Mouse (Mus musculus) midbrain, postnatal 0 days (tissue): ENCODE measurements around the gene Stk16. TPM values are rescaled to one million over a fixed set of nuclear protein-coding genes. Genes with fewer than 3 reads are reported as not detected.
A peak's percentile ranks its signal among the peaks of the same experiment; 100 is the strongest.

Source experiments
- ATAC-seq: fragments of 200-750 bp; cut with Nextera tagmentation; 2 replicates; pipeline ENCODE4 v1.8.0; 2017; ENCODE audit warnings: moderate number of reproducible peaks, mild to moderate bottlenecking, moderate TSS enrichment, moderate library complexity; ENCODE audit not compliant: low FRiP score
- DNase-seq: peaks from one replicate; pipeline ENCODE4 v3.0.0-alpha.2; 2015; ENCODE audit warnings: low spot score
- H3K27ac ChIP-seq: fragments of 300-500 bp; sonication (generic); 2 replicates; pipeline ENCODE4 v1.5.1; 2014; ENCODE audit warnings: low read depth, mild to moderate bottlenecking, low read length, mixed read lengths
- H3K27me3 ChIP-seq: fragments of 300-500 bp; sonication (generic); 2 replicates; pipeline ENCODE4 v1.6.1; 2014; ENCODE audit warnings: low read length, control low read depth, mixed read lengths; ENCODE audit not compliant: insufficient read depth
- H3K36me3 ChIP-seq: fragments of 300-500 bp; sonication (generic); 2 replicates; pipeline ENCODE4 v1.6.1; 2014; ENCODE audit warnings: low read length, control low read depth, mixed read lengths; ENCODE audit not compliant: insufficient read depth
- H3K4me1 ChIP-seq: fragments of 300-500 bp; sonication (generic); 2 replicates; pipeline ENCODE4 v1.6.1; 2014; ENCODE audit warnings: mild to moderate bottlenecking, control low read depth, antibody characterized with exemption, low read length, mixed read lengths; ENCODE audit not compliant: insufficient read depth
- H3K4me2 ChIP-seq: fragments of 300-500 bp; sonication (generic); 2 replicates; pipeline ENCODE4 v1.6.1; 2014; ENCODE audit warnings: low read depth, mild to moderate bottlenecking, low read length, mixed read lengths; ENCODE audit not compliant: poor library complexity, severe bottlenecking
- H3K4me3 ChIP-seq: fragments of 300-500 bp; sonication (generic); 2 replicates; pipeline ENCODE4 v1.5.1; 2014; ENCODE audit warnings: low read depth, mild to moderate bottlenecking, low read length, moderate library complexity
- H3K9ac ChIP-seq: fragments of 300-500 bp; sonication (generic); replicated peaks from 2 replicates; pipeline ENCODE4 v1.6.1; 2014; ENCODE audit warnings: mild to moderate bottlenecking, low read length, moderate library complexity, mixed read lengths; ENCODE audit not compliant: poor library complexity, severe bottlenecking
- H3K9me3 ChIP-seq: fragments of 300-500 bp; sonication (generic); 2 replicates; pipeline ENCODE4 v1.6.1; 2016; ENCODE audit warnings: low read length, control low read depth
- CTCF ChIP-seq: IDR thresholded peaks from 2 replicates; pipeline ENCODE4 v1.5.1; 2016; ENCODE audit warnings: antibody characterized with exemption, mild to moderate bottlenecking
- WGBS: fragments of 180-500 bp; shearing (Covaris S2); extraction: QIAGEN DNeasy Blood & Tissue Kit; methylation state at CpG from one replicate; pipeline ENCODE4 v1.1.7; 2014; 5-methylcytosine and 5-hydroxymethylcytosine counted together
- polyA plus RNA-seq: library from polyadenylated mRNA; unstranded; fragments of >200 nt; fragmentation: Nextera tagmentation; extraction: Ambion mirVana; gene quantifications from 2 replicates; pipeline ENCODE4 v1.2.1, GENCODE M21; 2015
- total RNA-seq: library from RNA; depleted of rRNA; stranded (reverse); fragments of >200 nt; gene quantifications from 2 replicates; pipeline ENCODE4 v1.2.3, GENCODE M21; 2014

Gene Stk16
- total and polyA plus RNA-seq, 2 experiments from 2014 or later, result 111 to 130 TPM

DNA sequence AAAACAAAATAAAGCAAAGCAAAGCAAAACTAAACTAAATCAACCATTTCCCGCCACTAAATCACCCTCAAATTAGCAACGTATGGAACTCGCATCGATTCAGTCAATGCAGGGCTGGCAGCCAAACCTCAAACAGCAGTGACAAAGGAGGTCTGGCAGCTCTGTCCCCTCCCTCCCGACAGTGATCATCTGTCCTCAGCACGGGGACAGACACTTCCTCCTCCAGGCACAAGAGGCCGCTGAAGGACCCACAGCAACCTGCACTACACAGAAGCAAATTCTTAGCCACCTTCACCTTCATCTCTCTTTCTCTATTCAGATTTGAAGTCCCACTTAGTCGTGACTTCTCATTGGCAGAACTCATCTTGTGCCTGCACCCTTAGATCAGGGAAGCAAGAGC is 24.0 kb downstream of the Stk16 start:
- Histone ChIP-seq H3K9me3 (no peaks in the 10 kb centered on the region), H3K27ac (no peak overlapping the region), H3K4me2 (peak overlapping the region; percentile 12; the same call in 1 of the 2 replicates), H3K27me3 (no peaks in the 10 kb centered on the region), H3K4me3 (no peak overlapping the region), H3K36me3 (peaks cover 6% of the 10 kb centered on the region; the same call in 1 of the 2 replicates), H3K9ac (0 out of 2 replicates have a peak overlapping the region, but pooled peaks have one; percentile 42), H3K4me1 (no peaks in the 10 kb centered on the region)
- peak; percentile 87 for DNase-seq
- TF ChIP-seq CTCF, result peak; percentile 78
- under 1% methylated on average over 8 of the region's 8 CpGs for WGBS
- no peak for ATAC-seq

DNA sequence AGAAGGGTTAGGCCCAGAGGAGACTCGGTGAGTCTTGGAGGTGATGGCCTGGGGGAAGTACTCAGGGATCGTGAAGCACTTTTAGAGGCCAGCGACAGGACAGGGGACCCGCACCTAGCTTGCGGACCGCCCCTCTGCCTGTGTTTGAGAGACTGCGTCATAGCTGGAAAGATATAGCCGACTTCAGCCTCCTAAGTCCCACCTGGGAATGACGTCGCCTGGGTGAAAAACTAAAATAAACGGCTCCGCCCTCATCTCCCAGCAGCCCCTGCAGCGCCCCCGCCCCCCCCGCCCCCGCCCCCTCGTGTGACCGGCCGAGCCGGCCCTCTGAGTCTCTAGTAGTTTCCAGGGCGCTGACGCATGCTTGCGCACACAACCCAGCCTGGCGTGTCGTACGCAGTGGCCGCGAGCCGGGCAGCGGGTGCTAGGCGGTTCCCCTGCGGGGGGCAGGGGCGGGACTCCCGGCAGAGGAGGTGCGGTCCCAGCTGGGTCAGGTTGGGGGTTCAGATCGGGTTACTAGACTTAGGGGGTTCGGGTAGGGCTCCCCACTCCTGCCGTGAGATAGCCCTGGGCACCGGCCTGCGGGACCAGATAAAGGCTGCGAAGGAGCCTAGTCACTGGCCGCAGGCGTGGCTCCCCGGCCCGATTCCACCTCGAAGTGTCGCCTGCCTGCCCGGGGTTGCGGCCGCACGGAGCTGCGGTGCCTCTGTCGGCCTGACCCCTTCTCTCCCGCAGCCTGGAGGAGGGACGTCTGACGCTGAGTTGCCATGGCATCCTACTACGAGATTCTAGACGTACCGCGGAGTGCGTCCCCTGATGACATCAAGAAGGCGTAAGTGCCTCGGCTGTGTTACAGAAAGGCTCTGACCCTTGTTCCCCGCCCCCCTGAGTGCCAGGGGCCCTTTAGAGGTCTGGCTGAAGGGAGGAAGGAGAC is 25.7 kb downstream of the Stk16 start, which contains the start of gene Dnajb2:
Dnajb2 (plus strand) TSS at position 290 of the 934 bp plus-strand sequence.
- ATAC-seq (peak; percentile 87), DNase-seq (peak; percentile 84)
- no peaks in the 10 kb centered on the region for H3K27me3 ChIP-seq
- H3K4me1 ChIP-seq, result no peaks in the 10 kb centered on the region
- TF ChIP-seq CTCF, result no peak
- no peaks in the 10 kb centered on the region for H3K9me3 ChIP-seq
- under 1% methylated on average over 64 of the region's 64 CpGs for WGBS
- H3K4me2 ChIP-seq, result peak within 1 kb of the TSS; percentile 80
- peak within 1 kb of the TSS; percentile 72 for H3K4me3 ChIP-seq
- H3K9ac ChIP-seq, result peak within 1 kb of the TSS; percentile 79
- H3K36me3 ChIP-seq, result peaks cover 17% of the 10 kb centered on the region
- H3K27ac ChIP-seq, result peak within 1 kb of the TSS; percentile 86

- ATAC-seq (no peak), DNase-seq (no peak)
- no peak overlapping the region for H3K9ac ChIP-seq
- no peaks in the 10 kb centered on the region for H3K9me3 ChIP-seq
- no peaks in the 10 kb centered on the region for H3K27me3 ChIP-seq
- no peak overlapping the region for H3K4me3 ChIP-seq
- no peak for TF ChIP-seq CTCF
- H3K4me1 ChIP-seq, result no peaks in the 10 kb centered on the region
- WGBS, result 81% methylated on average over 10 of the region's 10 CpGs
- H3K36me3 ChIP-seq, result peaks cover 32% of the 10 kb centered on the region
- no peak overlapping the region for H3K4me2 ChIP-seq
- H3K27ac ChIP-seq, result no peak overlapping the region
Observed at GRCm38 (mm10) chr1:75239591-75239990, 29.0 kb downstream of the Stk16 start.

- Histone ChIP-seq H3K4me2 (no peak overlapping the region), H3K9ac (no peak overlapping the region), H3K4me3 (no peak overlapping the region), H3K9me3 (no peaks in the 10 kb centered on the region), H3K36me3 (peaks cover 32% of the 10 kb centered on the region), H3K27me3 (no peaks in the 10 kb centered on the region), H3K27ac (no peak overlapping the region), H3K4me1 (no peaks in the 10 kb centered on the region)
- ATAC-seq (no peak), DNase-seq (no peak)
- no peak for TF ChIP-seq CTCF
- 87% methylated on average over 14 of the region's 14 CpGs for WGBS
Observed at GRCm38 (mm10) chr1:75243411-75243810, 32.8 kb downstream of the Stk16 start.

DNA sequence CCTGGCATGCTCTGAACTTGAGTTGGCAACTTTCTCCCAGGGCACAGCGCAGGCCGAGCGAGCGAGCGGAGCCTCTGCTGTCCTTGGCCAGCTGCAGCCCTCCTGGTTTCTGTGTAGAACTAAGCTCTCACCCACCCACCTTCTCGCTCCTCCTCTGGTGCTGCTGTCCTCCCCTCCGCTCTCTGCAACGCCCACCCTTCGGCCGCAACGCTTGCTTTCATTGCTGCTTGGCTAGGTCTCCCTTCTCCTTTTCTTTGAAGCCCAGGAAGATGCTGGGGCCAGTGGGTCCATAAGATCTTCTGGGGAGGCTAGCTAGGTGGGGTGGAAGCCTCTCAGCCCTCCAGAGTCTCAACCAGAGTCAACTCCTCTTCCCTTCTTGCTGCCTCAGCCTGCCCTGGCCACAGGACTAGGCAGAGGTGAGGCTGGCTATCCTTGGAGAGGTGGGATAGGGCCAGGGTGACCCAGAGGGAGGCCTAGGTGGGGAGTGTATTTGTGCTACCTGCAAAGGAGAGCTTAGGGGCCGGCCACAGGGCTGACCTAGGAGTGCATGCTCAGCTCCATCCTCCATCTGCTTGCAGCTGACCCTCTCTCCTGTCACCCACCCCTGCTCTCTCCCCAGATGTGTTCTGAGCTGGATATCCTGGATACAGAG is 33.7 kb downstream of the Stk16 start:
- 0 out of 2 replicates have a peak, but pooled peaks have one; percentile 10 for ATAC-seq
- TF ChIP-seq CTCF, result no peak
- H3K36me3 ChIP-seq, result peaks cover 28% of the 10 kb centered on the region
- WGBS, result 85% methylated on average over 12 of the region's 12 CpGs
- H3K9ac ChIP-seq, result no peak overlapping the region
- no peak for DNase-seq
- H3K9me3 ChIP-seq, result no peaks in the 10 kb centered on the region
- H3K4me1 ChIP-seq, result no peaks in the 10 kb centered on the region
- H3K4me3 ChIP-seq, result no peak overlapping the region
- no peak overlapping the region for H3K27ac ChIP-seq
- H3K27me3 ChIP-seq, result no peaks in the 10 kb centered on the region
- H3K4me2 ChIP-seq, result no peak overlapping the region
